Mouse (Mus musculus) cortical plate, adult 2 months (tissue): ENCODE data around the gene Gm7138. TPM values are rescaled to one million over a fixed set of nuclear protein-coding genes. Genes with fewer than 3 reads are reported as not detected.
"Not testable (repeated sequence)": the region's sequence is repeated elsewhere in the genome, so short reads cannot be mapped to it uniquely, and the experiment has no call there.

ENCODE experiments used
- H3K27ac ChIP-seq: fragments of 200-500 bp; 2 replicates; pipeline ENCODE4 v1.5.1; 2012; ENCODE audit warnings: low read length, control low read depth, inconsistent platforms; ENCODE audit not compliant: insufficient read depth
- H3K4me1 ChIP-seq: fragments of 200-500 bp; 2 replicates; pipeline ENCODE4 v1.6.1; 2011; ENCODE audit warnings: low read length; ENCODE audit not compliant: control insufficient read depth, insufficient read depth
- H3K4me3 ChIP-seq: fragments of 200-500 bp; 2 replicates; pipeline ENCODE4 v1.5.1; 2011; ENCODE audit warnings: mild to moderate bottlenecking, low read length, control low read depth; ENCODE audit not compliant: insufficient read depth
- CTCF ChIP-seq: fragments of 200-500 bp; IDR thresholded peaks from 2 replicates; pipeline ENCODE4 v1.5.1; 2011; ENCODE audit warnings: mild to moderate bottlenecking, control low read depth, low read length; ENCODE audit not compliant: insufficient read depth; ENCODE audit errors: extremely low read depth
- POLR2A ChIP-seq: fragments of 200-500 bp; IDR thresholded peaks from 2 replicates; pipeline ENCODE4 v1.6.1; 2011; ENCODE audit warnings: mild to moderate bottlenecking, low read length, control low read depth; ENCODE audit not compliant: insufficient read depth; ENCODE audit errors: extremely low read depth
- polyA plus RNA-seq: library from polyadenylated mRNA; depleted of rRNA; stranded (reverse); fragments of >200 nt; gene quantifications from 2 replicates; pipeline ENCODE4 v1.2.3, GENCODE M21; 2012; rRNA removed

The Gm7138 gene
- polyA plus RNA-seq: not detected in 2 replicates

GRCm38 (mm10) chr10:77776844-77777243 lies at the start of gene Gm7138:
Gene Gm7138, minus strand, starts transcription at chr10:77776944.
- not testable (repeated sequence) for H3K4me3 ChIP-seq, H3K27ac ChIP-seq, H3K4me1 ChIP-seq

GRCm38 (mm10) chr10:77819203-77819602 lies 42.5 kb upstream of the Gm7138 start:
- Histone ChIP-seq H3K4me1 (no peaks in the 10 kb centered on the region), H3K27ac (no peak overlapping the region), H3K4me3 (no peak overlapping the region)
- no peak for TF ChIP-seq CTCF
- TF ChIP-seq POLR2A: no peak

- TF ChIP-seq CTCF (no peak), POLR2A (no peak)
- no peaks in the 10 kb centered on the region for H3K4me1 ChIP-seq
- H3K4me3 ChIP-seq: no peak overlapping the region
- no peak overlapping the region for H3K27ac ChIP-seq
These were observed 41.8 kb upstream of the Gm7138 start for GRCm38 (mm10) chr10:77818523-77818922.

- H3K4me1 ChIP-seq: no peaks in the 10 kb centered on the region
- no peak overlapping the region for H3K27ac ChIP-seq
- peak; percentile 60 for TF ChIP-seq CTCF
- TF ChIP-seq POLR2A: no peak
- no peak overlapping the region for H3K4me3 ChIP-seq
These were observed 38.8 kb upstream of the Gm7138 start for GRCm38 (mm10) chr10:77815514-77815913.

GRCm38 (mm10) chr10:77814382-77814781 lies 37.6 kb upstream of the Gm7138 start, which contains the start of gene Gm2696:
Gene Gm2696, plus strand, starts transcription at chr10:77814682.
- TF ChIP-seq POLR2A (no peak), CTCF (no peak)
- no peak within 1 kb of the TSS for H3K4me3 ChIP-seq

GRCm38 (mm10) chr10:77811743-77812142 lies 35.0 kb upstream of the Gm7138 start, which contains the start of gene Gm9507:
Gene Gm9507, minus strand, starts transcription at chr10:77811843.
- TF ChIP-seq POLR2A: no peak
- no peak for TF ChIP-seq CTCF
- Histone ChIP-seq H3K27ac (no peak within 1 kb of the TSS), H3K4me3 (no peak within 1 kb of the TSS)

More at GRCm38 (mm10) chr10:77814382-77814781, 37.6 kb upstream of the Gm7138 start, which contains the start of gene Gm2696:
- no peaks in the 10 kb centered on the region for H3K4me1 ChIP-seq
- no peak within 1 kb of the TSS for H3K27ac ChIP-seq

GRCm38 (mm10) chr10:77804095-77804494 lies 27.4 kb upstream of the Gm7138 start:
- H3K27ac ChIP-seq: no peak overlapping the region

More at GRCm38 (mm10) chr10:77811743-77812142, 35.0 kb upstream of the Gm7138 start, which contains the start of gene Gm9507:
- no peaks in the 10 kb centered on the region for H3K4me1 ChIP-seq

GRCm38 (mm10) chr10:77798921-77799508 lies 22.3 kb upstream of the Gm7138 start, which contains the start of gene Gm19668:
Gene Gm19668, minus strand, starts transcription at chr10:77799133.
- Histone ChIP-seq H3K27ac (no peak within 1 kb of the TSS), H3K4me3 (no peak within 1 kb of the TSS), H3K4me1 (no peaks in the 10 kb centered on the region)
- no peak for TF ChIP-seq CTCF
- TF ChIP-seq POLR2A: no peak

More at GRCm38 (mm10) chr10:77804095-77804494, 27.4 kb upstream of the Gm7138 start:
- H3K4me3 ChIP-seq: no peak overlapping the region
- H3K4me1 ChIP-seq: no peaks in the 10 kb centered on the region
- no peak for TF ChIP-seq CTCF
- TF ChIP-seq POLR2A: no peak

GRCm38 (mm10) chr10:77798164-77798920 lies 21.6 kb upstream of the Gm7138 start:
- not testable (repeated sequence) for H3K4me3 ChIP-seq, H3K4me1 ChIP-seq, H3K27ac ChIP-seq

GRCm38 (mm10) chr10:77797677-77798076 lies 20.9 kb upstream of the Gm7138 start:
- TF ChIP-seq CTCF (no peak), POLR2A (no peak)
- H3K4me1 ChIP-seq: no peaks in the 10 kb centered on the region
- H3K27ac ChIP-seq: no peak overlapping the region
- H3K4me3 ChIP-seq: no peak overlapping the region
